Mouse (Mus musculus): ENCODE data around the gene Retreg2. TPM values are rescaled to one million over a fixed set of nuclear protein-coding genes. Genes with fewer than 3 reads are reported as not detected.

Retreg2 gene
- polyA plus RNA-seq, 1 experiment from 2014 or later: 109 TPM

GRCm38 (mm10) chr1:75180105-75180590 is 37.6 kb downstream of the Retreg2 start, which contains the start of gene Abcb6:
Abcb6 (minus strand) TSS chr1:75180392.
- Histone ChIP-seq H3K9ac (replicated peaks) (peak within 1 kb of the TSS; percentile 81), H3K4me2 (replicated peaks) (peak within 1 kb of the TSS; percentile 100), H3K4me3 (replicated peaks) (peak within 1 kb of the TSS; percentile 62), H3K4me1 (replicated peaks) (peaks cover 25% of the 10 kb centered on the region), H3K36me3 (peaks cover 68% of the 10 kb centered on the region), H3K9me3 (no peaks in the 10 kb centered on the region), H3K27ac (peak within 1 kb of the TSS; percentile 65), H3K27me3 (no peaks in the 10 kb centered on the region)
- under 1% methylated on average over 31 of the region's 31 CpGs for WGBS
- peak; percentile 94 for ATAC-seq

GRCm38 (mm10) chr1:75180741-75181140 is 38.2 kb downstream of the Retreg2 start:
- Histone ChIP-seq H3K27ac (peak overlapping the region; percentile 19; the same call in 1 of the 2 replicates), H3K36me3 (peaks cover 68% of the 10 kb centered on the region), H3K4me3 (replicated peaks) (peak overlapping the region; percentile 62; the same call in 1 of the 2 replicates), H3K9me3 (no peaks in the 10 kb centered on the region), H3K27me3 (no peaks in the 10 kb centered on the region), H3K4me1 (replicated peaks) (peaks cover 25% of the 10 kb centered on the region), H3K9ac (replicated peaks) (no peak overlapping the region), H3K4me2 (replicated peaks) (peak overlapping the region; percentile 100)
- 43% methylated on average over 7 of the region's 7 CpGs for WGBS
- peak; percentile 13; the same call in 1 of the 2 replicates for ATAC-seq

- ATAC-seq: no peak
- H3K9me3 ChIP-seq: no peaks in the 10 kb centered on the region
- no peak overlapping the region for H3K4me2 ChIP-seq (replicated peaks)
- peaks cover 25% of the 10 kb centered on the region for H3K4me1 ChIP-seq (replicated peaks)
- no peaks in the 10 kb centered on the region for H3K27me3 ChIP-seq
- H3K27ac ChIP-seq: no peak overlapping the region
- H3K36me3 ChIP-seq: peaks cover 68% of the 10 kb centered on the region
- no peak overlapping the region for H3K9ac ChIP-seq (replicated peaks)
- no peak overlapping the region for H3K4me3 ChIP-seq (replicated peaks)
- WGBS: 83% methylated on average over 4 of the region's 4 CpGs
These were observed 38.8 kb downstream of the Retreg2 start for GRCm38 (mm10) chr1:75181377-75181870.

GRCm38 (mm10) chr1:75182160-75182559 is 39.6 kb downstream of the Retreg2 start:
- Histone ChIP-seq H3K9me3 (no peaks in the 10 kb centered on the region), H3K4me2 (replicated peaks) (no peak overlapping the region), H3K4me3 (replicated peaks) (no peak overlapping the region), H3K36me3 (peaks cover 69% of the 10 kb centered on the region), H3K9ac (replicated peaks) (no peak overlapping the region), H3K27me3 (no peaks in the 10 kb centered on the region), H3K4me1 (replicated peaks) (peaks cover 25% of the 10 kb centered on the region), H3K27ac (no peak overlapping the region)
- 75% methylated on average over 4 of the region's 4 CpGs for WGBS
- no peak for ATAC-seq

DNA sequence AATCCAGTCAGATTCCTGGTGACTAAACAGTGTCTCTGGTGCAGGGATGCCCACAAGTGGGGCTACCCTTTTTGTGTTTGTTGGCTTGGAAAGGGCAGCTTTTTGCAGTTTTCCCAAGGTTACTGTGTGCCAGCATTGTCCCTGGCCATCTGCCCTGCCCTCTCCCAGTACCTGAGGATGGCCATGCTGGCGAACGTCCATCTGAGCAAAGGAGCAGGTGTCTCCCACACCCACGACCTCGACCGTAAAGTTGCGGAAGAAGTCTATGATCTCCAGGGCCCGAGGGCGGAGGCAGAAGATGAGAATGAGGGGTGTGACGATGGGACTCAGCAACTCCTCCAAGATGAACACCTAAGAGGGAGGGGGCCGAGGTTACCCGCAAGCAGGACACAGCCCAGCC is 42.9 kb downstream of the Retreg2 start:
- Histone ChIP-seq H3K4me1 (replicated peaks) (peaks cover 11% of the 10 kb centered on the region), H3K4me3 (replicated peaks) (no peak overlapping the region), H3K9me3 (no peaks in the 10 kb centered on the region), H3K4me2 (replicated peaks) (no peak overlapping the region), H3K36me3 (peaks cover 74% of the 10 kb centered on the region), H3K27ac (no peak overlapping the region), H3K27me3 (no peaks in the 10 kb centered on the region), H3K9ac (replicated peaks) (0 out of 2 replicates have a peak overlapping the region, but pooled peaks have one; percentile 14)
- WGBS: 95% methylated on average over 11 of the region's 11 CpGs
- ATAC-seq: no peak

GRCm38 (mm10) chr1:75187126-75187525 is 44.5 kb downstream of the Retreg2 start:
- Histone ChIP-seq H3K9me3 (no peaks in the 10 kb centered on the region), H3K9ac (replicated peaks) (no peak overlapping the region), H3K4me3 (replicated peaks) (no peak overlapping the region), H3K36me3 (peaks cover 65% of the 10 kb centered on the region), H3K27ac (no peak overlapping the region), H3K4me2 (replicated peaks) (no peak overlapping the region), H3K27me3 (no peaks in the 10 kb centered on the region), H3K4me1 (replicated peaks) (peaks cover 16% of the 10 kb centered on the region)
- ATAC-seq: no peak

- H3K9me3 ChIP-seq: no peaks in the 10 kb centered on the region
- no peaks in the 10 kb centered on the region for H3K27me3 ChIP-seq
- H3K4me2 ChIP-seq (replicated peaks): no peak overlapping the region
- WGBS: 89% methylated on average over 2 of the region's 2 CpGs
- H3K27ac ChIP-seq: no peak overlapping the region
- peaks cover 56% of the 10 kb centered on the region for H3K36me3 ChIP-seq
- ATAC-seq: no peak
- H3K4me1 ChIP-seq (replicated peaks): peaks cover 23% of the 10 kb centered on the region
- no peak overlapping the region for H3K9ac ChIP-seq (replicated peaks)
- H3K4me3 ChIP-seq (replicated peaks): no peak overlapping the region
These were observed 45.4 kb downstream of the Retreg2 start for GRCm38 (mm10) chr1:75187914-75188483.

- H3K27me3 ChIP-seq: no peaks in the 10 kb centered on the region
- H3K4me2 ChIP-seq (replicated peaks): peak overlapping the region; percentile 94
- H3K4me1 ChIP-seq (replicated peaks): peaks cover 30% of the 10 kb centered on the region
- H3K27ac ChIP-seq: no peak overlapping the region
- WGBS: 86% methylated on average over 2 of the region's 2 CpGs
- peak overlapping the region; percentile 82 for H3K4me3 ChIP-seq (replicated peaks)
- no peak for ATAC-seq
- H3K9ac ChIP-seq (replicated peaks): no peak overlapping the region
- peaks cover 37% of the 10 kb centered on the region for H3K36me3 ChIP-seq
- H3K9me3 ChIP-seq: no peaks in the 10 kb centered on the region
These were observed 48.0 kb downstream of the Retreg2 start for GRCm38 (mm10) chr1:75190577-75190976.

GRCm38 (mm10) chr1:75191258-75191621 is 48.7 kb downstream of the Retreg2 start:
- Histone ChIP-seq H3K36me3 (peaks cover 37% of the 10 kb centered on the region), H3K4me2 (replicated peaks) (peak overlapping the region; percentile 94), H3K4me3 (replicated peaks) (peak overlapping the region; percentile 82), H3K9ac (replicated peaks) (peak overlapping the region; percentile 96), H3K9me3 (no peaks in the 10 kb centered on the region), H3K4me1 (replicated peaks) (peaks cover 30% of the 10 kb centered on the region), H3K27ac (peak overlapping the region; percentile 93), H3K27me3 (no peaks in the 10 kb centered on the region)
- no peak for ATAC-seq
- WGBS: 45% methylated on average over 5 of the region's 5 CpGs

DNA sequence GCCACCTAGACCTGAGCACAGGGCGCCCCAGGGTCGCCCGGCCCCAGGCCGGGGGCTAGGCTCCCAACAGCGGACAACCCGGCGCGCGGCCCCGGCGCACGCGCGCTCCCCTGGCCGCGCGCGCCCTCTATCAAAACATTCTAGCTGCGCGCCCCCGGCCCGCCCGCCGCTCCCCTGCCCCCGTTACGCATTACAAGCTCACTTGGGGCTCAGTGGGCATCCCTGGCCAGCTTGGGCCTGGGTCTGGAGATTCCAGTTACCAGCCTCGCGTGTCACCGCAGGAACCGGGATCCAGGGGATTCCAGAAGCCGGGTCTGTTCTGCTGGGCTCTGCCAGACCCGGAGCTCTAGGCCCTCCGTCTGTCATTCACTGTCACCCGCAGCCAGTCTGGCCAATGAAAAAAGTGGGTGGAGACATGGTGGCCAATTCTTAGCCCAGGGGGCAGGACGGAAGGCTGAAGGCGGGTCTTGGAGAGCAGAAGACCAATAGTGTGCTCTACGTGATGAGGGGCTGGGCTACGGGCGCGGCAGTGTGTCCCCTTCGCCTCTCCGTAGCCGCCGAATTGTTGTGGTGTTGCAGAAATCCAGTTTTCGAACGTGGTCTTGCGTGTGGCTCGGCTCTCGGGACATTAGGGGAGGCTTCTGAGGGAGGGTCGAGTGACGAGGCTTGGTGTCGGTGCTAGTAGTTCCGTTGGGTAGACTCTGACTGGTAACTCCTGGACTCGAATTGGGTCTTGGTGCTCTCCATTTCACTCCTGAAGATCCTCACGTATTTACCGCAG is 49.2 kb downstream of the Retreg2 start, which contains the start of the genes Ankzf1 and Atg9a:
Gene Ankzf1, plus strand, starts transcription at position 530 of the 781 bp plus-strand sequence.
Gene Atg9a, minus strand, starts transcription at position 575 of the 781 bp plus-strand sequence.
- H3K4me1 ChIP-seq (replicated peaks): peaks cover 30% of the 10 kb centered on the region
- peak within 1 kb of the TSS; percentile 82 for H3K4me3 ChIP-seq (replicated peaks)
- peak within 1 kb of the TSS; percentile 93 for H3K27ac ChIP-seq
- H3K9ac ChIP-seq (replicated peaks): peak within 1 kb of the TSS; percentile 96
- H3K9me3 ChIP-seq: no peaks in the 10 kb centered on the region
- no peaks in the 10 kb centered on the region for H3K27me3 ChIP-seq
- ATAC-seq: peak; percentile 99
- WGBS: 0% methylated on average over 56 of the region's 56 CpGs
- peaks cover 37% of the 10 kb centered on the region for H3K36me3 ChIP-seq
- H3K4me2 ChIP-seq (replicated peaks): peak within 1 kb of the TSS; percentile 94

DNA sequence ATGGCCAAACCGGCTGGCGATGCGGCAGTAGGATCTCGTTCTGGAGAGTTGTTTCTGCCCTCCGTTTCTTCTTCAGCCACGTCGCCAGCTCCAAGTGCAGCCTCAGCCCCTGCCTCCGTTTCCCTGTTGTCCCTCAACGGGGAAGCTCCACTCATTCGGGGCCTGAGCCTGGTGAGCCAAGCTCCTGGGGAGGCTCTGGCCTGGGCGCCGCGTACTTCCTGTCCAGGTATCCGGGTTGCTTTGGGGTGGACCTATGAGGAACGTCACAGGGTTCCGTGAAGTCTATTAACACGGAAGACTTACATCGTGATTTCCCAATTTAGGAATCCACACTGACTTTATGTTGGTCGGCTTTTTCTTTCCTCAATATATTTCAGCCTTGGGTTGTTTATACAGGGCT is 49.9 kb downstream of the Retreg2 start:
- 1% methylated on average over 19 of the region's 19 CpGs for WGBS

More for the DNA sequence above, 49.9 kb downstream of the Retreg2 start:
- Histone ChIP-seq H3K4me3 (replicated peaks) (peak overlapping the region; percentile 82), H3K9ac (replicated peaks) (peak overlapping the region; percentile 89), H3K4me1 (replicated peaks) (peaks cover 30% of the 10 kb centered on the region), H3K4me2 (replicated peaks) (peak overlapping the region; percentile 94), H3K27me3 (no peaks in the 10 kb centered on the region), H3K36me3 (peaks cover 37% of the 10 kb centered on the region), H3K9me3 (no peaks in the 10 kb centered on the region), H3K27ac (peak overlapping the region; percentile 85)
- peak; percentile 10; the same call in 1 of the 2 replicates for ATAC-seq
